Mouse (Mus musculus): ENCODE measurements at regions not wholly inside any gene's neighbourhood (a gene's known extent, or its start where the extent isn't known, plus 50 kb on each side); places are given as distances from the start of the nearest gene placed in this dataset.

DNA sequence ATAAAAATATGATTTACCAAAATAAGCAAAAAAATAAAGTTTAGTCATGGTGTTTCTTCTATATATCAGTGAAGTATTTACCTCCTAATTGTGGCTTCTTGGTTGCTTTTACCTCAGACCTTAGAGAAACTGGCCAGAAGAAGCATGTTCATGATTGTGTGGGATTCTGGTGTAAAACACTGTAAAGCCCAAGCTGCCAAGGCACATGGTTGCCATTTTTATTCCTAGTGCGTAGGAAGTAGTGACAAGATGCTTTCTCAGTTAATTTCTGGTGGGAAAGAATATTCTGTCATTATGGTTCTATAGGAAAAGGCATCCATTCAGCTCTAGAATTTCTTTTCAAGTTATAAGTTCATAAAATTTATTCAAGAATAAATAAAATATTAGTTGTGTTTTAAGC, 805.2 kb downstream of the Olfm4 start:
- Histone ChIP-seq H3K4me1 (ENCODE audit: control insufficient read depth, insufficient read depth, low read length) (no peaks in the 10 kb centered on the region), H3K27me3 (replicated peaks; ENCODE audit: control insufficient read depth, insufficient read depth, low read length) (no peaks in the 10 kb centered on the region), H3K9me3 (replicated peaks; ENCODE audit: control insufficient read depth, low read length) (no peaks in the 10 kb centered on the region), H3K9ac (ENCODE audit: low read length) (no peak overlapping the region), H3K36me3 (ENCODE audit: control insufficient read depth, insufficient read depth, low read length) (no peaks in the 10 kb centered on the region), H3K27ac (ENCODE audit: low read depth, low read length) (no peak overlapping the region), H3K4me3 (ENCODE audit: low read depth, low read length) (no peak overlapping the region), H3K4me2 (ENCODE audit: low read length) (no peak overlapping the region)
- DNase-seq (ENCODE audit: low spot score) (no peak), ATAC-seq (no peak)
- 94% methylated on average over 1 of the region's 1 CpGs for WGBS

DNA sequence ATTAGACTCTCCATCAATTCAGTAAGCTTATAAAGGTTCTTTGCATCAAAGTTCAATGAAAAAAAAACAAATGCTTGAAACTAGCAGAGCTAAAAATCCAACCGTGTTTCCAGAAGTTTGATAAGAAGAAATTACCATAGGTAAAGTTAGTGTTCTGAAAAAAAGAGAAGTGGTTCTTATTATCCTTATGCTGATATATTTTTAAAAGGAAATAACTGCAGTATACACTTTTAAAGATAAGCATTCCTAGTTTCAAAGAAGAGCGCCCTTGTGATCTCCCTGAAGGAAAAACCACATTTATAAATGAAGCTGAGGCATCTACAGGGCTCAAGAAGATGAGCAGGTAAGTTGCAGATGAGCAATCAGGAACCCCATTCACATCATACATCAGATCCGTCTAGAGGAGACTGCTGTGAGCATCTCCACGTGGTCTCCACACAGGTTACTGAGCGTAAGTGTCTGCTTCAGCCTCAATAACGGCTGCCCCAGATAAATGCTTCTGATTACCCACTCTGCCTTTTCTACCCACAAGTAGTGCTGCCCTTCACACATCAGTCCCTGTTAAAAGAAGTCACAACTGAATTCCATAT, 815.6 kb downstream of the Olfm4 start:
- H3K4me1 ChIP-seq (ENCODE audit: control insufficient read depth, insufficient read depth, low read length), result no peaks in the 10 kb centered on the region
- WGBS, result 87% methylated on average over 6 of the region's 6 CpGs
- no peak overlapping the region for H3K4me2 ChIP-seq (ENCODE audit: low read length)
- no peak for DNase-seq (ENCODE audit: low spot score)
- H3K9me3 ChIP-seq (replicated peaks; ENCODE audit: control insufficient read depth, low read length), result no peaks in the 10 kb centered on the region
- H3K36me3 ChIP-seq (ENCODE audit: control insufficient read depth, insufficient read depth, low read length), result no peaks in the 10 kb centered on the region
- no peak overlapping the region for H3K27ac ChIP-seq (ENCODE audit: low read depth, low read length)
- no peak overlapping the region for H3K4me3 ChIP-seq (ENCODE audit: low read depth, low read length)
- no peaks in the 10 kb centered on the region for H3K27me3 ChIP-seq (replicated peaks; ENCODE audit: control insufficient read depth, insufficient read depth, low read length)
- ATAC-seq, result no peak
- no peak overlapping the region for H3K9ac ChIP-seq (ENCODE audit: low read length)

DNA sequence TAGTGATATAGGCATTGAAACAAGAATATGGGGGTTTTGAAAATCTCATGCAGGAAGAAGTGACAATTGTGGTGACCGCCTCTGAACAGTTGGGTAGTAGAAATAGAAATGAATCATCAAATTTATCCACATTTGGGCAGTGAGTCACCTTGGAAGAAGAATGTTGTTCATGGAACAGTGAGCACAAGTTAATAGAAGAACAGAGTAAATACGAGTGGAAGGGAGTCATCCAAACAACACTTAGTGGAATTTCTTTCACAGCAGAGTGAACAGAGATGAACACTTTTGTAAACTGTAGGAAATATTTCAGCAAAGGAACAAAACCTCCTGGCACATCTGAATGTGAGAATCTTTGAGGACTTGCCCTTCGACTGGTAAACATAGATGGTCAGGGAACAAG, 846.6 kb downstream of the Olfm4 start:
- ATAC-seq (no peak), DNase-seq (ENCODE audit: low spot score) (no peak)
- Histone ChIP-seq H3K27me3 (replicated peaks; ENCODE audit: control insufficient read depth, insufficient read depth, low read length) (no peaks in the 10 kb centered on the region), H3K36me3 (ENCODE audit: control insufficient read depth, insufficient read depth, low read length) (no peaks in the 10 kb centered on the region), H3K4me3 (ENCODE audit: low read depth, low read length) (no peak overlapping the region), H3K9me3 (replicated peaks; ENCODE audit: control insufficient read depth, low read length) (no peaks in the 10 kb centered on the region), H3K4me1 (ENCODE audit: control insufficient read depth, insufficient read depth, low read length) (no peaks in the 10 kb centered on the region), H3K4me2 (ENCODE audit: low read length) (no peak overlapping the region), H3K27ac (ENCODE audit: low read depth, low read length) (no peak overlapping the region), H3K9ac (ENCODE audit: low read length) (no peak overlapping the region)
- WGBS, result 86% methylated on average over 3 of the region's 3 CpGs

DNA sequence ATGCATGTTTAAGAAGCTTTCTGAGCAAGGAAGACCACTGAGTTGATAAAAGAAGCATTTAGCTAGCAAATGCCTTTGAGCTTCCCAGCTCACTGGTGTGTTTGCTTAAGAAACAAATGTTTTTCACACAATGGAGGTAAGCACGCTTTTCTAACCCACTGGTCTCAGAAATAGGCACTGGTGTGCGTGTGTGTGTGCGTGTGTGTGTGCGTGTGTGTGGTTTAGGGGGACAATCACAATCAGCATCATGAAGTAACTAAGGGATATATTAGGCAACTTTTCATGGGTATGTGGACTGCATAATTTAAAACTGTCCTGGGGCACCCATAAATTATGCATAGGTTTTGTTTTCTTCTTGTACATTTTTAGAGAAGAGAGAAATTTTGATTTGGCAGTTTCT, 860.7 kb downstream of the Olfm4 start:
- Histone ChIP-seq H3K27me3 (replicated peaks; ENCODE audit: control insufficient read depth, insufficient read depth, low read length) (no peaks in the 10 kb centered on the region), H3K4me1 (ENCODE audit: control insufficient read depth, insufficient read depth, low read length) (peaks cover 5% of the 10 kb centered on the region), H3K36me3 (ENCODE audit: control insufficient read depth, insufficient read depth, low read length) (no peaks in the 10 kb centered on the region), H3K27ac (ENCODE audit: low read depth, low read length) (no peak overlapping the region), H3K4me2 (ENCODE audit: low read length) (no peak overlapping the region), H3K9me3 (replicated peaks; ENCODE audit: control insufficient read depth, low read length) (no peaks in the 10 kb centered on the region), H3K9ac (ENCODE audit: low read length) (no peak overlapping the region), H3K4me3 (ENCODE audit: low read depth, low read length) (no peak overlapping the region)
- no peak for ATAC-seq
- no peak for DNase-seq (ENCODE audit: low spot score)
- 68% methylated on average over 4 of the region's 4 CpGs for whole genome bisulfite sequencing

DNA sequence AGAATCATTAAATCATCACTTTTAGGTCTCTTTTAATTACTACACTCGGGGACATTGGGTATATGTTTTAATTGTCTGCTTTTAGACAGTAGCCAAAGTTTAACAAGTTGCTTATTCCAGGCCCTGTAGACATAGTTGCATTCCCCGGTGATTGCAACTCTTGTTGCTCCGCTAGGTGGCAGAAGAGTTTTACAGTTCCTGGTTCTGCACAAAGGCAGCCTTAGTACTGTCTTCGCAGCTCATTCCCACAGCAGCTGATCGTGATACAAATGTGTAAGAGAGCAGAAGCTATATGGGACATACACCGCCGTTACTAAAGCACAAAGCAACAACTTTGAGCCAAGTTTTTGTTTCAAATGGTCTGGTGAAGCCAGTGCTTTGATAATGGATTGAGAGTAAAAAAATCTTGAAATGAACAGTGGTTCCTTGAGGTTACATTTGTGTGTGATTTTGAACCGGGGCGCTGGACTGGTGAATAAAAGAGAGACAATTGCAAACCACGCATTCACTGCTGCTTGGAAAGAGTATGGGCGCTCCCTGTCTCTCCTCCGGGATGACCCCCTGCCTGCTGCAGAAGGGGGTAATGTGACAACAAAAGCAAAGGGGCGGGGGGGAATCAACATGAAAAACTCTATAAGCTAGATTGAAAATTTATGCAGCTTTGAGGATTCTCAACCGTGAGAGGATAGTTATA, 861.8 kb downstream of the Olfm4 start:
- no peaks in the 10 kb centered on the region for H3K9me3 ChIP-seq (replicated peaks; ENCODE audit: control insufficient read depth, low read length)
- peak overlapping the region; percentile 45 for H3K4me2 ChIP-seq (ENCODE audit: low read length)
- H3K27me3 ChIP-seq (replicated peaks; ENCODE audit: control insufficient read depth, insufficient read depth, low read length), result no peaks in the 10 kb centered on the region
- peak overlapping the region; percentile 20 for H3K4me3 ChIP-seq (ENCODE audit: low read depth, low read length)
- DNase-seq (ENCODE audit: low spot score) (peak; percentile 96), ATAC-seq (peak; percentile 95)
- WGBS, result 11% methylated on average over 14 of the region's 14 CpGs
- peaks cover 5% of the 10 kb centered on the region for H3K4me1 ChIP-seq (ENCODE audit: control insufficient read depth, insufficient read depth, low read length)
- H3K36me3 ChIP-seq (ENCODE audit: control insufficient read depth, insufficient read depth, low read length), result no peaks in the 10 kb centered on the region
- peak overlapping the region; percentile 59 for H3K9ac ChIP-seq (ENCODE audit: low read length)
- no peak overlapping the region for H3K27ac ChIP-seq (ENCODE audit: low read depth, low read length)

DNA sequence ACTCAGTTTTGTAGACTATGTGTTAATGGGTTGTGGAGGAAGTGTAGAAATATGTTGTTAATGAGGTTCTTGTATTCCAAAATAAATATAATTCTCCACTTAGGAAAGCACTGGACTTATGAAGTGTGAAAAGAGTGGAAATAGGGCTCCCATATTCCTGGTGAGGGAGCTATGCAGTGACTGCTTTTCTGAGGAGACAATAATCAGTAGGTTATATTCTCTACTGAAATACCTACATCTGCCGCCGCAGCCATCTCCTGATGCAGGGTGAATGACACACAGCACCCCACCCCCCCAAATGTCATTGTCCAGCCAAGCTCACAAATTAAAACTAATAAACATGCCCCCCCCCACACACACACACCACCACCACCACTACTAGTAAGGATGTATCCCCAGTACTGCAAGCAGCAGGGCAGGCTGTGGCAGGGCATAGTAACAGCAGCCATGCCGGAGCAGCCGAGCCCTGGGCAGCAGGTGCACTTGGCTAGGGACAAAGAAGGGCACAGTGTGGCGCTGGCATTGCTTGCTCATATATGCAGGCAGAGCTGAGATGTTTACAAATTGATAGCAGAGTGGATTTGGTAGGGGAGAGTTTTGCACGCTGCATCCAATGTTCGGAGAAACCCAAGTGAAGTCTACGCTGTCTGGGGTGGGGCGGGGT, 862.7 kb downstream of the Olfm4 start:
- Histone ChIP-seq H3K9me3 (replicated peaks; ENCODE audit: control insufficient read depth, low read length) (no peaks in the 10 kb centered on the region), H3K9ac (ENCODE audit: low read length) (peak overlapping the region; percentile 13; the same call in 1 of the 2 replicates), H3K27ac (ENCODE audit: low read depth, low read length) (peak overlapping the region; percentile 55; the same call in 1 of the 2 replicates), H3K27me3 (replicated peaks; ENCODE audit: control insufficient read depth, insufficient read depth, low read length) (no peaks in the 10 kb centered on the region), H3K4me3 (ENCODE audit: low read depth, low read length) (no peak overlapping the region), H3K36me3 (ENCODE audit: control insufficient read depth, insufficient read depth, low read length) (no peaks in the 10 kb centered on the region), H3K4me1 (ENCODE audit: control insufficient read depth, insufficient read depth, low read length) (peaks cover 5% of the 10 kb centered on the region), H3K4me2 (ENCODE audit: low read length) (peak overlapping the region; percentile 45)
- ATAC-seq (peak; percentile 67), DNase-seq (ENCODE audit: low spot score) (peak; percentile 57)
- WGBS, result 70% methylated on average over 9 of the region's 9 CpGs
